Mouse (Mus musculus) mammary gland, adult 2 months (tissue): ENCODE results near the gene Gphn. TPM values are rescaled to one million over a fixed set of nuclear protein-coding genes. Genes with fewer than 3 reads are reported as not detected.

Experiments used
- polyA plus RNA-seq: library from polyadenylated mRNA; depleted of rRNA; stranded (reverse); fragments of >200 nt; gene quantifications from 2 replicates; pipeline ENCODE4 v1.2.3, GENCODE M21; 2012; ENCODE audit warnings: low replicate concordance; rRNA removed

Gphn gene
- polyA plus RNA-seq, result 13.6 and 24.9 TPM in 2 replicates

DNA sequence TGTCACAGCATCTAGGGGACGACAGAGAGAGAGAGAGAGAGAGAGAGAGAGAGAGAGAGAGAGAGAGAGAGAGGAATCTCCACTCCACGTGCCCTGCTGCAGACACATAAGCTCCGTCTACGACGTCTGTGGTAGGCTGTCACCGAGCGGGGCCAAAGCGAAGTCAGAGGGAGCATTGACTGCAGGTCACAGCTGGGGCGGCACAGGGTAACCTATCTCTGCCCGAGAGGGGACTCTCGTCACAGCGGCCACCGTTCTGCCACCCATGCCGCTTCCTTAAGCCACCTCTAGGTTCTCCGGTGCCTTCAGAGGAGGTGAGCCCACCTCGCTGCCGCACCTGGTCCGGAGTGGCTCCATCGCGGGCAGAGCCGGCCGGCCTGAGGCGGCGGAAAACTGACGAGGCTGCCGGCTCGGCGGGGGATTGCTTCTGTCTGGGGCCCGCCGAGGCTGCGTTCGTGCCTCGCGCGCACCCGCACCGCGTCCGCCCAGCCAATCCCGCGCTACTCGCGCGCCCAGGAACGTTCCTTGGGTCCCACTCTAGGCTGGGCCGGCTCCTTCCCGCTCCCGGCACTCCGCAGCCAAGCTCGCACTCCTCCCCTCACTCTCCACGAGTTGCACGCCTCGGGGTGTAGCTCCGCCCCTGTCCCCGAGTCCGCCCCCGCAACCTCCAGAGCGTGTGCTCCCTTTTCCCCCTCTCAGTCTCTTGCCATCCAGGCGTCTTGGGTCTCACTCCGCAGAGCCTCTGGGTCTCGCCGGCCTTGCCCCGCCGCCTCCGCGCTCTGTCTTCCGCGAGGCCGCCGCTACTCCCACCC is at the start of gene Gphn:
TSS of gene Gphn (plus strand) at position 673 of the 812 bp plus-strand sequence.

DNA sequence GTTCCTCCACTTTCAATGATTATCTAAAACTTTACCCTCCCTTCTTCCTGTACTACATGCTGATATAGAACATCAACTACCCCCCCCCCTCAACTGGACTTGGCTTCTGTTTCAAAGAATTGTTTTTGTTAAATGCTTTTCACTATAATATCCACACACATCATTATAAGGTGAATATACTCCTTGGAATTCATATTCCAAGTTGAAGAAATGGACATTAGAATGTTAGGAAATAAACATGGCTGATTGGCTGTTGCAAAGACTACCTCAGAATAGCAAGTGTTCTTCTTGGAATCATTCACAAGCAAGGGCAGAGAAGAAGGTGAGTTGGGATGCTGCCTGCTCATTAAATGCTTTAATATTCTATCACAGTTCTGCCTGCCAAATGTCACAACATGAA is 32.2 kb upstream of the Gphn start, which contains the start of gene Gm6657:
TSS of gene Gm6657 (plus strand) at position 301 of the 400 bp plus-strand sequence.

DNA sequence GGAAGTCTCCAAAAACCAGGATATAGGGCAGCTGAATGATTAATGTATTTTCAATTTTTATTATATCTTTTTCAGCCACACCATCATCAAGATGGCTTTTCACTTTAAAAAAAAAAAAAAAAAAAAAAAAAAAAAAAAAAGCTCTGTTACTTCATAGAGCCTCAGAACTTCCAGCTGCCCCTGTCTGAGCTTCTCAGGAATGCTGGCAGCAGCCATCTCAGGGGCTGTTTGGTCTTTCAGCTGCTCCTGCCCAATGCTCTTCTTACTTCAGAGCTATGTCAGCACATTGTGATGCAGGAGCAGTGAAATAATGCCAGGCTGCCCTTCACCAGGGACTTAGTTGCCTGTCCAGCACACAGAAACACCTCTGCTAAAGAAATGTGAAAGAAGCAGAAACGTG is 465.1 kb downstream of the Gphn start, which contains the start of gene Fam71d:
TSS of gene Fam71d (plus strand) at position 211 of the 400 bp plus-strand sequence.

Other genes starting within 250 kb of the Gphn start
- not detected in 2 replicates for gene Gm6657, start 32.1 kb upstream of the Gphn start, polyA plus RNA-seq